Mouse (Mus musculus) heart, adult 9 months (tissue): Measurements from ENCODE around the gene Als2.

Experiments
- DNase-seq, 2 experiments: peaks; one replicate each; pipeline ENCODE4 v3.0.0; 2022; ENCODE audit warnings: low spot score in 2 of 2

The Als2 gene

GRCm38 (mm10) chr1:59212076-59212779 is 24.8 kb downstream of the Als2 start:
- no peak for DNase-seq

GRCm38 (mm10) chr1:59211651-59212050 is 25.4 kb downstream of the Als2 start:
- DNase-seq: no peak

GRCm38 (mm10) chr1:59208331-59208730 is 28.7 kb downstream of the Als2 start:
- no peak for DNase-seq

GRCm38 (mm10) chr1:59204489-59204888 is 32.5 kb downstream of the Als2 start:
- DNase-seq: no peak

- DNase-seq: no peak
Measured at GRCm38 (mm10) chr1:59202367-59202766, 34.7 kb downstream of the Als2 start.

- no peak for DNase-seq
Measured at GRCm38 (mm10) chr1:59201561-59201960, 35.5 kb downstream of the Als2 start.

- DNase-seq: no peak
Measured at GRCm38 (mm10) chr1:59200960-59201359, 36.1 kb downstream of the Als2 start.

- DNase-seq: no peak
Measured at GRCm38 (mm10) chr1:59194979-59195378, 42.1 kb downstream of the Als2 start.

GRCm38 (mm10) chr1:59187786-59188185 is 49.2 kb downstream of the Als2 start:
- DNase-seq: no peak

GRCm38 (mm10) chr1:59186317-59186716 is 50.7 kb downstream of the Als2 start:
- DNase-seq: no peak

GRCm38 (mm10) chr1:59185410-59185809 is 51.6 kb downstream of the Als2 start:
- no peak for DNase-seq

- no peak for DNase-seq
Measured at GRCm38 (mm10) chr1:59183045-59183444, 54.0 kb downstream of the Als2 start.

- DNase-seq: no peak
Measured at GRCm38 (mm10) chr1:59182373-59182772, 54.7 kb downstream of the Als2 start.

- no peak for DNase-seq
Measured at GRCm38 (mm10) chr1:59180003-59180402, 57.0 kb downstream of the Als2 start.

GRCm38 (mm10) chr1:59178401-59178800 is 58.6 kb downstream of the Als2 start:
- DNase-seq: no peak

GRCm38 (mm10) chr1:59174514-59175373 is 62.3 kb downstream of the Als2 start:
- DNase-seq: no peak

GRCm38 (mm10) chr1:59173023-59173422 is 64.0 kb downstream of the Als2 start:
- DNase-seq: no peak

- DNase-seq: no peak
Measured at GRCm38 (mm10) chr1:59171875-59172274, 65.2 kb downstream of the Als2 start.

- DNase-seq: no peak
Measured at GRCm38 (mm10) chr1:59170290-59170689, 66.7 kb downstream of the Als2 start.

- no peak for DNase-seq
Measured at GRCm38 (mm10) chr1:59169586-59169985, 67.4 kb downstream of the Als2 start.

- no peak for DNase-seq
Measured at GRCm38 (mm10) chr1:59168556-59168955, 68.5 kb downstream of the Als2 start.

GRCm38 (mm10) chr1:59167654-59168425 is 69.2 kb downstream of the Als2 start:
- no peak for DNase-seq
